Mouse (Mus musculus): Measurements from ENCODE around the gene Hipk1. TPM values are rescaled to one million over a fixed set of nuclear protein-coding genes. Genes with fewer than 3 reads are reported as not detected.

Hipk1 gene
- polyA plus RNA-seq, 1 experiment from 2014 or later, result 11.6 TPM

- peak overlapping the region; percentile 39; the same call in 1 of the 2 replicates for H3K27ac ChIP-seq
- no peak for ATAC-seq (ENCODE audit: borderline replicate concordance, extremely low read depth, low FRiP score, low TSS enrichment)
- peaks cover 27% of the 10 kb centered on the region for H3K4me1 ChIP-seq
- no peaks in the 10 kb centered on the region for H3K9me3 ChIP-seq
- WGBS, result 86% methylated on average over 3 of the region's 3 CpGs
- H3K9ac ChIP-seq, result no peak overlapping the region
- H3K36me3 ChIP-seq, result peaks cover 26% of the 10 kb centered on the region
- H3K4me3 ChIP-seq, result no peak overlapping the region
- H3K27me3 ChIP-seq, result no peaks in the 10 kb centered on the region
- H3K4me2 ChIP-seq, result no peak overlapping the region
Measured at GRCm38 (mm10) chr3:103773508-103773907, 17.9 kb downstream of the Hipk1 start.

- Histone ChIP-seq H3K4me1 (peaks cover 27% of the 10 kb centered on the region), H3K4me2 (no peak overlapping the region), H3K9me3 (no peaks in the 10 kb centered on the region), H3K27ac (no peak overlapping the region), H3K9ac (no peak overlapping the region), H3K4me3 (no peak overlapping the region), H3K27me3 (no peaks in the 10 kb centered on the region), H3K36me3 (peaks cover 30% of the 10 kb centered on the region)
- no peak for ATAC-seq (ENCODE audit: borderline replicate concordance, extremely low read depth, low FRiP score, low TSS enrichment)
- WGBS, result 77% methylated on average over 4 of the region's 4 CpGs
Measured at GRCm38 (mm10) chr3:103772846-103773245, 18.5 kb downstream of the Hipk1 start.

- no peak for ATAC-seq (ENCODE audit: borderline replicate concordance, extremely low read depth, low FRiP score, low TSS enrichment)
- Histone ChIP-seq H3K27me3 (no peaks in the 10 kb centered on the region), H3K27ac (peak overlapping the region; percentile 62), H3K36me3 (peaks cover 19% of the 10 kb centered on the region; the same call in 1 of the 2 replicates), H3K9ac (0 out of 2 replicates have a peak overlapping the region, but pooled peaks have one; percentile 14), H3K4me1 (peaks cover 27% of the 10 kb centered on the region), H3K4me2 (peak overlapping the region; percentile 22; the same call in 1 of the 2 replicates), H3K4me3 (no peak overlapping the region), H3K9me3 (no peaks in the 10 kb centered on the region)
- 39% methylated on average over 9 of the region's 9 CpGs for WGBS
Measured at GRCm38 (mm10) chr3:103771531-103772130, 19.7 kb downstream of the Hipk1 start.

- Histone ChIP-seq H3K9me3 (no peaks in the 10 kb centered on the region), H3K27ac (no peak overlapping the region), H3K4me2 (no peak overlapping the region), H3K27me3 (no peaks in the 10 kb centered on the region), H3K4me1 (peaks cover 11% of the 10 kb centered on the region), H3K9ac (no peak overlapping the region), H3K36me3 (peaks cover 37% of the 10 kb centered on the region), H3K4me3 (no peak overlapping the region)
- WGBS, result 75% methylated on average over 3 of the region's 3 CpGs
- no peak for ATAC-seq (ENCODE audit: borderline replicate concordance, extremely low read depth, low FRiP score, low TSS enrichment)
Measured at GRCm38 (mm10) chr3:103766789-103767188, 24.6 kb downstream of the Hipk1 start.

GRCm38 (mm10) chr3:103759261-103759970 lies 31.9 kb downstream of the Hipk1 start:
- Histone ChIP-seq H3K9me3 (no peaks in the 10 kb centered on the region), H3K27ac (no peak overlapping the region), H3K4me3 (no peak overlapping the region), H3K36me3 (peaks cover 71% of the 10 kb centered on the region), H3K4me1 (no peaks in the 10 kb centered on the region), H3K27me3 (no peaks in the 10 kb centered on the region), H3K4me2 (no peak overlapping the region), H3K9ac (no peak overlapping the region)
- 81% methylated on average over 5 of the region's 5 CpGs for WGBS
- ATAC-seq (ENCODE audit: borderline replicate concordance, extremely low read depth, low FRiP score, low TSS enrichment), result no peak

GRCm38 (mm10) chr3:103758456-103758855 lies 32.9 kb downstream of the Hipk1 start:
- H3K9me3 ChIP-seq, result no peaks in the 10 kb centered on the region
- 88% methylated on average over 7 of the region's 7 CpGs for WGBS
- H3K9ac ChIP-seq, result no peak overlapping the region
- peaks cover 78% of the 10 kb centered on the region for H3K36me3 ChIP-seq
- no peaks in the 10 kb centered on the region for H3K4me1 ChIP-seq
- no peak for ATAC-seq (ENCODE audit: borderline replicate concordance, extremely low read depth, low FRiP score, low TSS enrichment)
- no peak overlapping the region for H3K27ac ChIP-seq
- H3K4me2 ChIP-seq, result no peak overlapping the region
- H3K27me3 ChIP-seq, result no peaks in the 10 kb centered on the region
- no peak overlapping the region for H3K4me3 ChIP-seq

- no peak overlapping the region for H3K4me3 ChIP-seq
- no peaks in the 10 kb centered on the region for H3K9me3 ChIP-seq
- no peaks in the 10 kb centered on the region for H3K4me1 ChIP-seq
- H3K9ac ChIP-seq, result no peak overlapping the region
- no peak overlapping the region for H3K27ac ChIP-seq
- 86% methylated on average over 2 of the region's 2 CpGs for WGBS
- H3K36me3 ChIP-seq, result peaks cover 74% of the 10 kb centered on the region
- H3K27me3 ChIP-seq, result no peaks in the 10 kb centered on the region
- H3K4me2 ChIP-seq, result no peak overlapping the region
- no peak for ATAC-seq (ENCODE audit: borderline replicate concordance, extremely low read depth, low FRiP score, low TSS enrichment)
Measured at GRCm38 (mm10) chr3:103756920-103757319, 34.4 kb downstream of the Hipk1 start.

GRCm38 (mm10) chr3:103755351-103755750 lies 36.0 kb downstream of the Hipk1 start:
- no peaks in the 10 kb centered on the region for H3K4me1 ChIP-seq
- no peak overlapping the region for H3K9ac ChIP-seq
- no peak overlapping the region for H3K27ac ChIP-seq
- ATAC-seq (ENCODE audit: borderline replicate concordance, extremely low read depth, low FRiP score, low TSS enrichment), result no peak
- no peak overlapping the region for H3K4me3 ChIP-seq
- H3K27me3 ChIP-seq, result no peaks in the 10 kb centered on the region
- peaks cover 74% of the 10 kb centered on the region for H3K36me3 ChIP-seq
- no peak overlapping the region for H3K4me2 ChIP-seq
- 50% methylated on average over 3 of the region's 3 CpGs for WGBS
- H3K9me3 ChIP-seq, result no peaks in the 10 kb centered on the region

- 81% methylated on average over 2 of the region's 2 CpGs for WGBS
- no peak for ATAC-seq (ENCODE audit: borderline replicate concordance, extremely low read depth, low FRiP score, low TSS enrichment)
- Histone ChIP-seq H3K4me2 (no peak overlapping the region), H3K27ac (no peak overlapping the region), H3K4me3 (no peak overlapping the region), H3K36me3 (peaks cover 75% of the 10 kb centered on the region), H3K4me1 (no peaks in the 10 kb centered on the region), H3K27me3 (no peaks in the 10 kb centered on the region), H3K9ac (no peak overlapping the region), H3K9me3 (no peaks in the 10 kb centered on the region)
Measured at GRCm38 (mm10) chr3:103751558-103751957, 39.8 kb downstream of the Hipk1 start.

- H3K4me2 ChIP-seq, result no peak overlapping the region
- H3K27me3 ChIP-seq, result no peaks in the 10 kb centered on the region
- no peak for ATAC-seq (ENCODE audit: borderline replicate concordance, extremely low read depth, low FRiP score, low TSS enrichment)
- peaks cover 80% of the 10 kb centered on the region for H3K36me3 ChIP-seq
- H3K9me3 ChIP-seq, result no peaks in the 10 kb centered on the region
- H3K4me1 ChIP-seq, result no peaks in the 10 kb centered on the region
- 75% methylated on average over 5 of the region's 5 CpGs for WGBS
- H3K27ac ChIP-seq, result no peak overlapping the region
- H3K4me3 ChIP-seq, result no peak overlapping the region
- no peak overlapping the region for H3K9ac ChIP-seq
Measured at GRCm38 (mm10) chr3:103746711-103747110, 44.7 kb downstream of the Hipk1 start.

- peaks cover 72% of the 10 kb centered on the region for H3K36me3 ChIP-seq
- WGBS, result 87% methylated on average over 14 of the region's 14 CpGs
- no peak for ATAC-seq (ENCODE audit: borderline replicate concordance, extremely low read depth, low FRiP score, low TSS enrichment)
- no peaks in the 10 kb centered on the region for H3K27me3 ChIP-seq
- H3K9me3 ChIP-seq, result no peaks in the 10 kb centered on the region
- H3K4me1 ChIP-seq, result no peaks in the 10 kb centered on the region
- H3K9ac ChIP-seq, result no peak overlapping the region
- H3K27ac ChIP-seq, result no peak overlapping the region
- H3K4me3 ChIP-seq, result no peak overlapping the region
- H3K4me2 ChIP-seq, result no peak overlapping the region
Measured at GRCm38 (mm10) chr3:103745001-103745770, 46.2 kb downstream of the Hipk1 start.

- Histone ChIP-seq H3K4me3 (no peak overlapping the region), H3K9ac (no peak overlapping the region), H3K4me2 (no peak overlapping the region), H3K27ac (no peak overlapping the region), H3K4me1 (peaks cover 7% of the 10 kb centered on the region; the same call in 1 of the 2 replicates), H3K9me3 (no peaks in the 10 kb centered on the region), H3K36me3 (peaks cover 53% of the 10 kb centered on the region), H3K27me3 (no peaks in the 10 kb centered on the region)
- no peak for ATAC-seq (ENCODE audit: borderline replicate concordance, extremely low read depth, low FRiP score, low TSS enrichment)
- 78% methylated on average over 6 of the region's 6 CpGs for WGBS
Measured at GRCm38 (mm10) chr3:103743208-103743607, 48.2 kb downstream of the Hipk1 start.

All from lung, embryonic 15.5 days (tissue).